Mouse (Mus musculus): ENCODE measurements at regions not wholly inside any gene's neighbourhood (a gene's known extent, or its start where the extent isn't known, plus 50 kb on each side); places are given as distances from the start of the nearest gene placed in this dataset.
A peak's percentile ranks its signal among the peaks of the same experiment; 100 is the strongest.

- DNase-seq (ENCODE audit: low spot score in 2 of 2): no peak
Observed at GRCm38 (mm10) chr17:47983286-47983685, 54.8 kb downstream of the 1700122O11Rik start.

GRCm38 (mm10) chr17:47981556-47982027, 56.5 kb downstream of the 1700122O11Rik start:
- DNase-seq (ENCODE audit: low spot score in 2 of 2): no peak

GRCm38 (mm10) chr17:47979266-47979665, 54.8 kb upstream of the Foxp4 start:
- DNase-seq (ENCODE audit: low spot score in 2 of 2): no peak

DNA sequence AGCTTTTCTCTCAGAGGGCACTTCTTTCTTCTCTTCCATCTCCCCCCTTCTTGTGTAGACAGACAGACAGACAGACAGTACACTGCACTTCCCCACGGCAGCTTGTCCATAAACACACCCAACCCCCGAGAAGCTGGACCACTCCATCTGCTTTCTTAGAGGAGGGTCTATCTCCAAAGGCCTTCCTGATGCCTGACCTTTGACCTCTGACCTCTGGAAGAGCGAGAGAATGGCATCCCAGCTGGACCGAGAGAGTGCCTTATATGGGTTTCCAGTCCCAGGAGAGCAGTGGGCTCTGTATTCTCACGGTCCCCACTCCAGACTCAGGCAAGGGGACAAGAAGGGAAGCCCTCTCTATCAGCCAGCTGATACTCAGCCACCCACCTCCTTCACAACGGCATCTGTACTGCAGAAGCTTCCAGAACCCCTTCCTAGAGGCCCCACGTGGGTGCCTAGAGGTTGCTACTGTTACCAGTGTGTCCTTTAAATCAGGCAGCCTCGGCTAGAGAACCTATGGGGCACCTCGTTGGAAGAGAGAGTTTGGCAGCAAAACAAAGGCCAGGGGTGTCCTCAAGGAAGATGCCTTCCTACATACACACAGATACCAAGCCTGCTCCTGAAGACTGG, 54.1 kb upstream of the Foxp4 start:
- DNase-seq (ENCODE audit: low spot score in 2 of 2): no peak

GRCm38 (mm10) chr17:47978001-47978400, 53.6 kb upstream of the Foxp4 start:
- DNase-seq (ENCODE audit: low spot score in 2 of 2): no peak

- DNase-seq (ENCODE audit: low spot score in 2 of 2): no peak
Observed at GRCm38 (mm10) chr17:47976999-47977357, 52.5 kb upstream of the Foxp4 start.

DNA sequence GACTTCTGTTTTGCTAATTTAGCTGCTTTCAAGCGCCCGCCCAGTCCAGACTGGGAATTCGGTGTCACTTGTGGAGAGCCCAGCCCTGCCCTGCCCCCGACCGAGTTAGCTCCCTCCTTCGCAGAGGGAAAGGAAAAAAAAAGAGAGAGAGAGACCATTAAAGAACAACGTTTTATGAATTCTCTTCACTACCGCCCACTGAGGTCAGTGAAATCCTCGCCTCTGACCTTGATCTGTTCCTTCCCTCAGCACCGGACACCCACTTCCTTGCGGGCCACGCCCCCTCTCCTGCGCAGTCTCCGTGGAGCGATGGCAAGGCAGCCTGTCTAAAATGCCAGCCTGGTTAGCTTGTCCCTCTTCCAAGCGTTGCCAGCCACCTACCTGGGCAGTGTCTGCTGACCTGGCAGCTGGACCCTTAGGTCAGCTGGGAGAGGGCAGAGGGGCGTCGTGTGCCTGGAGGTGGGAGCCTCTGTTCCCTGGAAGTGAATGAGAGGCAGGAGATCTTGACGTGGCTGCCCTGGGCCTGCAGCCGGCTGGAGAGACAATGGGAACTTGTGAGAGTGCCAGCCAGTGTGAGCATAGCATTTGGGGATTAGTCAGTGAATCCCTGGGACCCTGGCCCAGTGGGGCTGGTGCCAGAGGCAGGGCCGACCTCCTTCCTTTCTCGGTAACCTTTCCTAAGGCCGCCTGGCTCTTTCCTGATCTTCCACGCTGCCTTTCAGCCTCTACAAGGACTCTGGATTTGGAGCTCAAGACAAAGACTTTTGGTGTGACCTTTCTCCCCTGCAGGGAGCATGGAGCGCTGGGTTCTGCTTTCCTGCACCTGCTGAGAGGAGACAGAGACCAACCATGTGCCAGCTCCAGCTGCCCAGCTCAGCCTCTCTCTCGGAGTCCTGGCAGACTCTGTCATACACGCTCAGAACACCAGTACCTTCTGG, 51.9 kb upstream of the Foxp4 start:
- peak; percentile 51 to 62 for DNase-seq (ENCODE audit: low spot score in 2 of 2)

DNA sequence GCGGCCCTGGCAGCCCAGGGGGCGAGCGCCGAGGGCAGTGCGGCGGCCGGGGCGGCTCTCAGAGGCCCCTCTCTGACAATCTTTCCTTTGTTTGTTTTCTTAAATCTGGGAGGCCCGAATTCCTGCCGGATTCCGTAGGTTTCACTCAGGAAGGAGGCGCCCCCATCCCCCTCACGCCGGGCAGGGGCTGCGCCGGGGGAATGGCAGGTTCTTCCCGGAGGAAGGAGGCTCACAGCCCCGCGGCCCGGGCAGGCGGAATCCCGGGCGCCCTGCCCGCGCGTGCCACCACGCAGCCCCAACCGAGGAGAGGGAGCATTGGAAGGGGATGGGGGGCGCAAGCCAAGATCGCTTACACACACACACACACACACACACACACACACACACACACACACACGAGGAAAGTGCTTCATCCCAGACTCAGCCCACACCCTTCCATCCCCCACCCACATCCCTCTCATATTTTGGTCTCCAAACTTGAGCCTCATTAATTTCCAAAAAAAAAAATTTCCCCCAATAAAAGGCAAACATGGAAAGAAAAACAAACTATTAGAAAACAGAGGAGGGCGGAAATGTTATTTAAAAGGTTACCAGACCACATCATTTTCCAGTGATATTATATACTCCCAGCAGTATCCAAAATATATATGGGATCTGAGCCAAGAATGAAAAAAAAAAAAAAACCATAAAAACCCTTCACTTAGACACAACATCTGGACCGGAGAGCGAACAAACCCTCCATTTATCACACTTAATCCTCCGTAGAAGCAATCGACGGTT, 51.0 kb upstream of the Foxp4 start:
- DNase-seq (ENCODE audit: low spot score in 2 of 2): peak; percentile 35

DNA sequence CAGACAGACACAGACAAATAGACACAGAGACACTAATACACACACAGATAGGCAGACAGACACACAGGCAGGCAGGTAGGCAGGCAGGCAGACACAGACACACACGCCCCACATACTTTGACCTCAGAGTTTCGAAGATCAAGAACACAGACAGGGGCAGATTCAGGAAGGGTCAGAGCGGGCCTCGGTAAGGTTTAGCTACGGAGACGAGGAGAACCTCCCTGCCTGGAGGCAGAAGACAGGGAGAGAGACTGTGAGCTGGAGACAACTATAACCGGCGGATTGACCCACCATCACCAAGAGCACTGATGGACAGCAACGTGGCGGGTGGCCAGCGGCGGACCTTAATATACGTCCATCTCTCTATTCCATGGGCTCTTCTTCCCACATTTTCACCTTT, 50.1 kb upstream of the Foxp4 start:
- no peak for DNase-seq (ENCODE audit: low spot score in 2 of 2)

All from right cerebral cortex, postnatal 10 days (tissue).